Mouse (Mus musculus) cerebellum, adult 9-11 months (tissue): ENCODE measurements at regions not wholly inside any gene's neighbourhood (a gene's known extent, or its start where the extent isn't known, plus 50 kb on each side); places are given as distances from the start of the nearest gene placed in this dataset.

Experiments
- DNase-seq: peaks from one replicate; pipeline ENCODE4 v3.0.0; 2022

DNA sequence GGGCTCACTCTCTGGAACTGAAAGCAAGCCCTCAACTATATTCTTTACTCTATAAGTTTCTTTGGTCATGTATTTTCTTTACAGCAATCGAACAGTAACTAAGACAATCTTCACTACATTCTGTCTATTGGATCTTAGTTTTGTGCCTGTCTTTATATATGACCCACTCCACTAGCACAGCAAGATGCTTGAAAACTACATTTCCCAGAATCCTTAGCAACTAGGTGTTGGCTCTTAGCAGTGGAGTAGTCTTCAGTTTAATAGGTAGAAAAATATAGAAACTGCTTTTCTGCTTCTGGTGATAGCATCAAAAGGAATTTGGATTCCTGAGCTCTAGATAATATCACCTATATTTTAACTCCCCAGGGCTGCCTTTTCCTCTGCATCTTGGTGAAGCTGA, 245.9 kb upstream of the Xylt1 start:
- no peak for DNase-seq

DNA sequence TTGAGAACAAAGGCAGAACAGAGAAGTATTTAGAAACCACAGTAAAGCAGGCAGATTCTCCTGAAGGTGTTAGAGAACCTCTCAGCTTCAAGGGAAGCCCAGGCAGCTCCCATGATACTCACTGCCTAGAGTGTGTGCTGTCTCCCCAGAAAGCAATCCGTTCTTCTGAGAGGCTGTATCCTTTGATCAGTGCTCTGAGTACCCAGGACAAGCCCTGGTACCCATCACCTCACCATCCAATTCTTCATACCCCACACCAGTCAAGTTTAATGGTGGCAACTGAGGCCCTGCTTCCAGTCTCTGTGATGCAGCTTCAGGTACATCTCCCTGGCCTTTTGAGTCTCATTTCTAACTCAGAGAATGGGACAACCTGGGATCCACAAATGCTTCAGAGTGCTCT, 242.1 kb upstream of the Xylt1 start:
- DNase-seq = no peak

DNA sequence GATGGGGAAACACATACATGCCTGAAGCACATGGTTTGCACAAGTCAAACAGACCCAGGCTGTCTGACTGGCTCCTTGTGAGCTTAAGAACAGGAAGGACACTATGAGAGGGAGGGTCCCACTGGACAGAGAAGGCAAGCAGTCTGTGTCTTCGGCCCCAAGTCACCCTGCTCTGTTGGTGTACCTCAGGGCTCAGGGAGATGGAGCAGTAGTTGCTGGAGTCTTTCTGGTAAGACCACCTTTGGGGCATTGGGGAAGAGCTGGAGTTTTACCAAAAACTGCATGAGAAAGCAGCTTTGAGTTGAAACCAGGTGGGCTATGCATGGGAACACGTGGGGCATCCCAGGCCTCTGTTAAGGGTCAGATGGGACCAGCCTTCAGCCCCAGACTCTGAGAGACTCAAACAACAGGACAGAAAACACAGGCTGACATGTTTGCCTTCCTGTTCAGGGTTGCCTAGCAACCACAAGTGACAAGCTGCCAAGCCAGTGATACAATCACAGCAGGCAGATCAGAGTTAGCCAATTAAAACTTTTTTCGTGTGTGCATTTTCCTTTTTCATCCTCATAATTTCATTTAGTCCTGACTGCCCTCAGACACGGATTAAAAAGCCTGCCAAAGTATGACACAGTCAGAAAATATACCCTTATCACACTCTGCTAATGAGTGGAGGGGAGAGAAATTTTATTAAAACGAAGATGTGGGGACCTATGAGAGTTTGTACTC, 241.4 kb upstream of the Xylt1 start:
- peak; percentile 7 for DNase-seq

DNA sequence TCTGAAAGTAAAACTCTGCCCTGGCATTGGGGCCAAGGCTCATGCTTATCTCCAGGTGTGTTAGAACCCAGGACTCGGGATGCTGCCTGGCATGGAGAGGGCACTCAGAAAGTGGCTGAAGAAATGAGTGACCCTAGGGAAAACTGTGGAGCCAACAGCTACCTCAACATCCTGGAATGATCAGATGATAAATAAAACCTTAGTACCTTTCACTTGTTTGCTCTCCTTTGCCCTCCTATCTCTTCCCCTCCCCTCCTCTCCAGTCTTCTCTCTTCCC, 240.9 kb upstream of the Xylt1 start:
- DNase-seq = no peak

DNA sequence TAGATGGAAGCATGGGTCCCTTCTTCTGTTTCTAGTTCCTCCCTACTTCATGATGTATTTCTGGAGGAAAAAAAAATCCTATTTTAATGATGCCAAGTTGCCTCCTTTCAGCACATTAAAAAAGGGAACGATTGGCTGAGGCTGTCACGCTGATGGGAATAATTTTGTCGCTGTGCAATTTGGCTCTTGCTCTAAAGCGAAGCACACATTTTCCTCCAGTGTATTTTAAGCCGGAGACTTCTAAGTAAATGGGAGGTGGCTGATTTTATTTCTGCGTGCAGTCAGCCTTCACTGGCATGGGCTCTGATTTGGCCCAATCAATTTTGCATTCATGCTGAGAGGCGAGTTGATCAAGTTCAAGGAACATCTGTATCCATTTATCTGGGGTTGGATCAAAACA, 234.0 kb upstream of the Xylt1 start:
- DNase-seq = no peak

DNA sequence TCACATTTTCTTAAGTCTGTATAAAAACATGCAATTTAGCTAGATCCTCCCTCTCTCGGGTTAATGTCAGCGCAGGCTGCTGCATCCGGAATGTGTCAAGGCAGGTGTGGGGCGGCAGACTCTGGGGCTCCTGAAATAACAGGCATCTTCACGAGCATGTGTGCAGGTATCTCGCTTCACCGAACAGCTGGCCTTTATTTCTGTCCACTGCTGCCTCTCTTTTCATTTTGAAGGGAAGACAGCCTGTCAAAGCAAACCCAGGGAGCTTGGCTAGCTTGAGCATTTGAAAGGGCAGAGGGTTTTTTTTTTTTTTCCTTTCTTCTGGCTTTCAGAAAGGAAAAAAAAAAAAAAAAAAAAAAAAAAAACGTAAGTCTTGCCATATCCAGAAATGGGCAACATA, 230.4 kb upstream of the Xylt1 start:
- no peak for DNase-seq

DNA sequence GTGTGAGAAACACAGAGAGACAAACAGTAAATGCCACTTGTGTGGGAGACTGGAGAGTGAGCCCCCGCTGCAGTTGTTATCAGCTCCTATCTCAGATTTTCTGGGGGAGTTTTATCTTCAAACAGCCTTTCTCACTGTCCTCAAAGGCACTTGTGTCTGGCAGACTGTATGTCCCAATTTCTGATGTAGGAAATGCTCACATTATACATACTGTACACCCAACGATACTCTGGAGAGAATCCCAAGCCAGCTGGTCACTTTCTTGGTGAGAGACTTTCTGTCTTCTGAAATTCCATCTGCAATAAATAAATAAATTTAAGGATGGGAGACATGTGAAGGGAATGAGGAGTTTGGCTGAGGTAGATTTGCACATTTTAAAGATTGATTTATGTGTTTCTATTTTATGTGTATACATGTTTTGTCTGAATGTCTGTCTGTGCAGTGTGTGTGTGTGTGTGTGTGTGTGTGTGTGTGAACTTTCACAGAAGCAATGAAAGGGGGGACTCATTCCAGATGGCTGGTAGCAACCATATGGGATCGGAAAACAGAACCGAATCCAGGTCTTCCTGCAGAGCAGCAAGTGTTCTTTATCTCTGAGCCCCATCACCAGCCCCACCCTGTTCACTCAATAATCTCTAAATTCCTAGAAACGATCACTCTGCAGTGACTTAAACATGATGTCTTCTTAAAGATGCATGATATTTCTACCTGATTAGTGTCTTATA, 226.8 kb upstream of the Xylt1 start:
- no peak for DNase-seq

DNA sequence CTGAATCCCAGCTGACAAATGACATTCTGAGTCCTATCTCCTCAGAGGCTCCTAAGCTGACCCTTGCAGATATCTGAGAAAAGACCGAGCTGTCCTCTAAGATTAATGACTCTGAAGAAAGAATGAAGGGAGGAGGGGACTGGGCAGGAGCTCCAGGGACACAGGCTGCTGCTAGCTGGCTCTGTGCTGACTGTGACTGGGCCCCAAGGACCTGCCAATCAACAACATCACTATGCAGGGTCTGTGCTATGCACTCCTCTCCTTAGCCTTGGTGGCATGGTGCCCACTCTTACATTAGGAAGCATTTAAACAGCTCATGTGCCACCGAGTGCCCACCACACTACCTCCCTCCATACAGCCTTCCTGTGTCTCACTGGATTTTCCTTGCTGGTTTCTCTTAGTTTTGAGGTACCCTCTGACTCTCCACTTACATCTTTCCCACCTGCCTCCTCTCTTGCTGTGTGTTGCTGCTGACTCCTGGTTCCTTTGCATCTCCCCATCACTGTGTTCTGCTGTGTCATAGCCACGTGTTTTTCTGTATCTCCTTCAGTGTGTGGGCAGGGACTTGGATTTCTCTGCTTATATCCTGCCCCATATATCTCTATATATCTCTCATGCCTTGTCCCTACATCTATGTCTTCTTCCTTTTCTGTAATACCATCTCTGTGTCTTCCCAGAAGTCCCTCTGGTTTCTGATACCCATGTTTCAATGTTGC, 219.4 kb upstream of the Xylt1 start:
- DNase-seq = no peak

DNA sequence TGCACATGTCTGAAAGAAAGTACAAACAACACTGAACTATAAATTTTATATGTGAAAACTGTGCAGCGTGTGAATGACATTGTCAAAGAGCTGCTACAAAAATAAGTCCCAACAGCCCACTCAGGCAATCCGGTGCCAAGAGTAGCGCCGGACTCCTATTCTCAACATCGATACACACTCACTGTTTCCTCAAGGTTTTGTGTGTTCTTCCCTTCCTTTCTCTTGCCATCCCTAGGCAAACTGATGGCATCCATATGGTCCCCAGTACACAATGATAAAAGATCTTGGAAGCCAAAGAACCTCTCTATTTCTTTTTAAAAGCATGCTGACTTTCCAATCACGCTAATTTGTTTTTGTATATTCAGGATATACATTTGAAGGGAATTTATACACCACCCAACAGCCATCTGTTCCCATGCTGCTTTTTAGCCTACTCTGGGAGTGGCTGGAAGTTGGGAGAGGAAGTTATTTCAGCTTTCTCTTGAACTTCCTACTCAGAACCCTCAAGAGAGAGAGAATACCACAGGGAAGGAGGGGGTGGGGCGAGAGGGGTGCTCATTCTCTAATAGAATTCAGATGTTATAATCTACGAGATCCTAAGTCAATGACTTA, 205.9 kb upstream of the Xylt1 start:
- no peak for DNase-seq

DNA sequence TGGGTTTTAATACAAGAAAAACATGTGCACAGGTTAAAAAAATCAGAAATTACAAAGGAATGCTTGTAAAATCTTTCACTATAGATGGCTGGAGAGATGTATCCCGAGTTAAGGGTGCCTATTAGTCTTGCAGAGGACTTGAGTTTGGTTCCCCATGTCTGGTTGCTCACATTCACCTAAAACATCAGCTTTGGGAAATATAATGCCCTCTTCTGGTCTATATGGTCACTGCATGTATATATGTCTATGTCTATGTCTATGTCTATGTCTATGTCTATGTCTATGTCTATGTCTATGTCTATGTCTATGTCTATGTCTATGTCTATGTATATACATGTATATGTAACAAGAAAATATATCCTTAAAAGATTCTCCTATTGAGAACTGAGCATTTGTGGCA, 196.8 kb upstream of the Xylt1 start:
- no peak for DNase-seq

DNA sequence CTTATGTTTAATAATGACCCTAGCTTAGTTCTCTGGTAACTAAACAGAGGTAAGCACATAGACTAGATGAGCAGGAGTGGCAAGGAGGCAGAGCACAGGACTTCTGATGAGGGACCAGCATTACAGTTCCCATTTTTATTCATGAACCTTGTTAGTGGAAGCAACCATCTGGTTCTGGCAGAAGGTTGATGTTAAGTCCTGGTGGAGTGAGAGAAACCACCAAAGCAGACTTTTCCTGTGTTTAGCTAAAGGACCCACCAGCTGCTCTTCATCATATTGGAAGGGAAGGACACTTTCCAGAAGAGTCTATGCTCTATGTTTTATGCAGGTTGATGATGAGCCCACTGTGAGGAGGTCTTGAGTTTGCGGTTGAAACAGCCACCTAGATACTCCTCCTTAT, 194.9 kb upstream of the Xylt1 start:
- DNase-seq = no peak

DNA sequence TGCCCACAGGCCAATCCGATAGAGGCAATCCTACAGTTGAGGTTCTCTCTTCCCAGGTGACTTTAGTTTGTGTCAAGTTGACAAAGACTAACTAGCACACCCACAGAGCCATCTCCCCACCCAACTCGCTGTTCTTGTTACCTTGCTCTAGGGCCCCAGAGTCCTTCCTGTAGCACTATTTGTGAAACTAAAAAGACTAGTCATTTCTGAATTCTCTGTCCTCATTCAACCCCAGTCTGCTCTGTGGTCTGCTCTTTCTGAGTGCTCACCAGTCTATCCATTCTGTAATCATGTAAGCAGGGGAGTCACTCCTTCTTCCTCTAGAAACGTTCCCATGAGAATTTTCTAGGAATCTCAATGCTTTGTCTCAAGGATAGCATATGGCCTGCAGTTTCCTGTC, 184.2 kb upstream of the Xylt1 start:
- no peak for DNase-seq

DNA sequence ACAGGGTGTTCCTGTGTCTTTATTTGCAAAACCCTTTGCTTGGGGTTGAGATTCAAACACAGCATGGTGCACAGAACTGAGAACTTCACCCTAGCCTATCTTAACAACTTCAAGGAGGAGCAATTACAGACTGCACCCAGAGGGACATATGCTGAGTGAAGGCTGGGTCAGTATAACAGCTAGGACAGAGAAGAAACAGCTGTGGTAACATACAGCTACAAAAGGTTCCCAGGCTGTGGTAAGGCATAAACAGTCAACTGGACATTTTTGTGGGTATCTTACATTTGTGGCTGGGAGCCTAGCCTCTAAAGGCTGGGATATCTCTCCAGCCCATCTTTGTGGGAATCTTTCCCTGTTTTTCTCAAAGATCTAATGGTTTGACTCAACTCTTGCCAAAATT, 154.5 kb upstream of the Xylt1 start:
- DNase-seq = no peak

DNA sequence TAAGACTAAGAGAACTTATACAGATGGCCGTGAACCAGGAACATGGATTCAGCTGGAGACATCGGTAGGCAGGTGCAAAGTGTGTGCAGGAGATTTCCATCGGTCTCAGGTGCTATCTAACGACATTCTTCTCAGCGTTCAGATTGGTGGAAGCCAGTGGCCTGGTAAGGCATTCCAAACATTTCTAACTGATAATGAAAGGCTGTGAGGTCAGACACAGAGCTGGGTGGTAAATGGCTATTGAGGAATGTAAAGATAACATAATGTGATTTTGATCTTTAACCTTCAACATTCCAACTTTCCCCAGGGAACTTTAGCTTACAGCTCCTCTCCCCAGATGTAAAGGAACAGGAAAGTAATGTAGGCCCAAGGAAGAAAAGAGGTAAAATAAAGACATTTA, 151.2 kb upstream of the Xylt1 start:
- no peak for DNase-seq

DNA sequence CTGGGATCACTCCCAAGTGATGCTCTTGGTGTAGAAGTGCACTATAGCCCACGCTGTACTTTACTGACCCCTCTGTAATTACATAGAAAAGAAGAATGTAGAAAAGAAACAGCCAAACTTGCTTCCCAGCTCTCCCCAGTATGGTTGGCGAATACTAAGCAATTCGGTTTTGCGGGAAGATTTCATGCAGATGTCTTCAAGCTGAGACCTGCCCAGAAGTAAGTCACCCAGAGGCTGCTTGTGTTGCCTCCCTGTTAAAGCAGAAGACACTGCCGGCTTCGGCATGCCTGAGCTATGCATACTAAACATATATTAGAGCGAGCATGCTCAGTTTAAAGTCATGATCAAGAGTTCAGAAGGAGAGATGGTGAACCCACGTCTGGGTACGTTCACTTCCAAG, 124.0 kb upstream of the Xylt1 start:
- no peak for DNase-seq

DNA sequence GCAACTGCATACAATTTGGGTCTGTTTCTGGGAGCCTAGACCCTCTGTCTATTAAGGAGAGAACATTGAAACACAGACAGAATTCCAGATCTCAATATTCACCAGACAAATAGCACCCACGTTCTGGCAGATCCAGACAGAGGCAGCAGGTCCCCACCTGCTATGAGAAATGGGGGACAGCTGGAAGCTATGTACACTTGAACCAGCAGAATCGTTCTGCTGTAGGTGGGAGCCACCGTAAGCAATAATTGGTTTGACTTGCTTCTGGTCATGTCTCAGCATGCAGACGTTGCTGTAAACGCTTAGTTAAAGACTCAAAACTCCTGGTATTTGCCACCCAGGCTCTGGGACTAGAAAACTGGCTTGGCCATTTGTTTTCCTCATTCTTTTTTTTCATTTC, 122.2 kb upstream of the Xylt1 start:
- DNase-seq = no peak

DNA sequence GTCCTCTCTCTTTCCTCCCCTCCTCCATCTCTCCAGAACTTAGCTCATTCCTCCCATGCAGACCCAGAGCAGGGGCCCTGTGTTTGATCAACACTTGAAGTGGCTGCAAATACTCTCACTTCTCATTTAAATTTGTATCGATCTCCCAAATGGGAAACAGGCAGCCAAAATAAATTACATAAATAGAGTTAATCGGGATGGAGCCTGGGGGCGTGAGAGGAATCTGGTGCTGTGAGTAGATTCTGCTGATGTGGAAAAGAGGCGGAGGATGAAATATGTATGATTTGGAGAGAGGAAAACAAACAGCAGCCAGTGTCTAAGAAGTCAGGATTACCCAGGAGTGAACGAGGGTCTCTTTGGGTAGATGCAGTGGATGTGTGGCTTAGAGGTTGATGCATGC, 121.6 kb upstream of the Xylt1 start:
- DNase-seq = no peak

DNA sequence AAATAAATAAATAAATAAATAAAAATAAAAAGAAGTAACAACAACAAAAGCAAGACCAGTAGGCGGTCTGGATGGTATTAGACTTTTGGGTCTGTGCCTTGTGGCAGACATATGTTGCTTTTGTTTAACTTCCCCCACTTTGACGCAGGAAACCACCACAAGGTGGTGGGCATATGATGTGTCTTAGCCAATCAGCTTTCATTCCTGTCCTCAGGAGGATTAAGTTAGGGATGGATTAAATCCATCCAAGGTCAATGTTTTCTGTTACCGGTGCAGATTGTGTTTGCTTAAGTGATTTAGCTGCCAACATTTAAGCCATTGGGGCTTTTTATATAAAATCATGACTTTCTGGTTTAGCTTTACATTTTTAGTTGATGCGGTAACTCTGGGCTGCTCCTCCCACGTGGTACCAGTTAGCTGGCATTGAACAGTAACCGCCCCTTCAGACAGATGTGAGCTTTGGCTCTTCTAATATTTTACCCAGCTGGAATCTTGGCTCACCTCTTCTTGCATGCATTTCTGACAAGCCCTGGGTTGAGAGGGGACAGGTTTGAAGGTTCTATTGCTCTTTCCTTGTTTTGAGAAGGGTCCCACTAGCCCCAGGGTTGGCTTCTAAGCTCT, 121.0 kb upstream of the Xylt1 start:
- DNase-seq = no peak

DNA sequence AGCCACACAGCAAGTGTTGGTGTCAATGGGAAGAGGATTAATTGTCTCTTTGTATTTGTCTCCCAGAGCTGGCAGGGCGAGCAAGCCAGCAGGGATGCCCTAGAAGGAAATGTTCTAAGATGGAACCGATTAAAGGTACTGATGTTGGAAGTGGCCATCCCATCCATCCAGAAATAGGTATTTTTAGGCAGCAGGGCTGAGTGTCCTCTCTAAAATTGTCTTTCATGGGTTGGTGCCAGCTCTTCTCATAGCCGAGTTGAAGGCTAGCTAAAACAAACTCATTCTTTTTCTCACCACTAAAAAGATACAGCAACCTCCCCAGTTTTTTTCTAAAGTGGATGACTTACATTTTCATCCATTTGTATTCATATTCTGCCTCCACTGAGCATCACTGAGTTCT, 120.2 kb upstream of the Xylt1 start:
- DNase-seq = no peak

DNA sequence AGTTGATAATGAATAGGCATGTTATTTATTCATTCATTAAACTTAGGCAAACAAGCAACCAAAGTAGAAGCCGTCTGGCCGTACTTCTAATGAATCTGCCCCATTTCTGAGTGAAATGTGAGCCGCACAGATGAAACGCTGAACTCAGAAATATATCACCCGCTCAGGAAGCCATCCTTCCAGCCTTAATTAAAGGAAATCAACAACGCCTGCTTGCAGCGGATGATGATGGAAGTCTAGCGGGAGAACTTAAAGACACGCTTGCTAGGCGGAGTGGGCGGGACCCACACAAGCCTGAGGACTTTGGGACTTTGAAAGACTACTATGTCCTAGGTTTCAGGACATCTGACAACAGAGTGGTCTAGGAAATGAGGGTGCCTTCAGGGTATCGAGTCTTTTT, 117.7 kb upstream of the Xylt1 start:
- DNase-seq = no peak

DNA sequence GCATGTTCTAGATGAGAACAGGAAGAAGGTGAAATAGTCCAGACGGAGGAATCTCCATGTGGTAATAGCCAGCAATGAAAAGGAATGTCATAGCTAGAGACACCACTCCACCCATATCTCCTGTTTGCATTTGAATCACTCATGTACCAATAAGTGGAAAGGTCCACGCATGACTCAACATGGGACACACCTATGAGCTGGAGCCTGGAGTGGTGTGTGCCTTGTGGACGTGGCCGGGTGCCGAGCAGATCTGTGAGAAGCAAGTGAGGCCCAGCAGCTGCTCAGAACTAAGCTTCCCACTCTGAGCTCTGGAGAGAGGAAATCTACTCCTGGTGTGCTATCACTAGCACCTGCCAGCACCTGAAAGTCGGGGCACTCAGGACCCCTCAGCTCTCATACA, 116.4 kb upstream of the Xylt1 start:
- DNase-seq = no peak

DNA sequence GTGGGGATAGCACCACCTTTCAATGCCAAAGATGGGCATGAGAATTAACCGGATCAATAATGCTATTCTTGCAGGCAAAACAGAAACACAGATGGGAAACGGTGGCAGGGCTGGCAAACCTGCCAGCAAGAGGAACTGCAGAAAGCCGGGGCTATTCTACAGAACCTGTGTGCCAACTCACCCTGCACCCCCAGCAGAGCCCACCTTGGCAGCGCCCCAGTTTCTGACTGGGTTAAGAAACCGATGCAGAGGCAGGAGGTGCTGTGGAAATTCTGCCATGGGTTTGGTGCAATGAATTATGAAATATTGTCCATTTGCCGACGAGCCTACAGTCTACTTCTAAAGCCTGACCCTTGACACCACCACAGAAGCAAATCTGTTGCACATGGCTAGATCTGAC, 112.7 kb upstream of the Xylt1 start:
- no peak for DNase-seq

DNA sequence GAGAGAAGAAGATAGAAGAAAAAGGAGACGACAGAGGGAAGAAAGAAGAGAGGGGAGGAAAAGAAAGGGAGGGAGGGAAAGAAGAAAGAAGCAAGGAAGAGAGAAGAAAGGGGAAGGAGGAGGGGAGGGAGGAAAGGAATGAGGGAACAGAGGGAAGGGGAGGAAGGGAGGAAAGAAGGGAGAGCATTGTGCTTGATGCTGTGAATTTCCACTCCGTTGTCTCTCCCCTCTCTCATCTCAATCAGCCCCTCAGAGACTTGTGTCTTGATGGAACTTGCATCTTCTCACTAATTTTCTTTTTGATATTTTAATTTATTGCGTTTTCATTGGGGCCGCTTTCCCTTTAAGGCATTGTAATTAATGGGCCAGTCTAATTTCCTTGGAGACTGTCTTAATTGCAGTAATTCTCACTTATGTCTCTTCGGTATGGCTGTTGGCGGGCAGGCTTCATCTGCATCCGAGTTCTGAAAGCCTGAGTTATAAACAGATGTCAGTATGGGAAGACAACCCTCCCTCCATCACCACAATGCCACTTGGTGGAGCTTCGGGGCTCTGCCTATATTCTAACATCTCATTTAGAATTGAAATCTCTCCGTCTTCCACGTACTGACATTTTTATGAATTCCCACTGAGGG, 111.4 kb upstream of the Xylt1 start:
- no peak for DNase-seq
